Mouse (Mus musculus) brain, embryonic 18.5 days (tissue): Measurements from ENCODE around the gene Jazf1.
A peak's percentile ranks its signal among the peaks of the same experiment; 100 is the strongest.

Experiments used
- DNase-seq: peaks from one replicate; pipeline ENCODE4 v3.0.0-alpha.2; 2012; ENCODE audit warnings: low read depth, low spot score

Gene Jazf1

DNA sequence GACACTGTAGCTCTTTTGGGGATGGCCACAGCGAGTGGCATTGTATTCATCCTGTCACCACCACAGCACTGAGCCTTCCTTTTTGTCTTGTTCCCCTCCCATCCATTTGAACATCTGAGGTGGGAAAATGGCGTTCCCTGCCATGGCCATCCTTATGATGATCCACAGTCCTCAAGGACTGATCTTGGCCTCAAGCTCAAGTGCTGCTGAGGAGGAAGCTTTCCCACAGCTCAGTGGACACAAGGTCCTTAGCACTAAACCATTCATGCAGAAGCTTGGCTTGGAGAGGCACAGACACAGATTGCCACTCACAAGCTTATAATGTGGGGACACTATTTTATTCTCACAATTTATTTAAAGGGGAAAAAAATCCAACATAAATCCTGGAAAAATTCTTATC, 58.1 kb downstream of the Jazf1 start:
- DNase-seq = no peak

DNA sequence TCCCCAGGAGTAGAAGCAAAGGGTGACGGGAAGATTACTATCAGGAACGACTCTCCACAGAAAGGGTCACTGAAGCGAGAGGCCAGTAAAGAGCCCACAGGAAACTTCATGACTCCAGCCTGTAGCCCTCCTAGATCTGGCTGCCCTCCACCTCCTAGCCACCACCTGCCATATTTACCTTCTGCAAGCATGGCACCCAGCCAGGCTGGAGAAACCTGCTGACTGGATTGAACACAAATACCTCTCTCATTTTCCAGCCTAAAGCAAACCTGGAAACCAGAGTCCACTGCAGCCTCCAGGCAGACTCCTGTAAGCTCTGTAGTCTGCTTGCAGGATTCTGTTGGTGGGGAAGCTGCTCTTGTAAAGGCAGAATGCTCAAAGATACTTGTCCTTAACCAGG, 62.4 kb downstream of the Jazf1 start:
- DNase-seq = no peak

DNA sequence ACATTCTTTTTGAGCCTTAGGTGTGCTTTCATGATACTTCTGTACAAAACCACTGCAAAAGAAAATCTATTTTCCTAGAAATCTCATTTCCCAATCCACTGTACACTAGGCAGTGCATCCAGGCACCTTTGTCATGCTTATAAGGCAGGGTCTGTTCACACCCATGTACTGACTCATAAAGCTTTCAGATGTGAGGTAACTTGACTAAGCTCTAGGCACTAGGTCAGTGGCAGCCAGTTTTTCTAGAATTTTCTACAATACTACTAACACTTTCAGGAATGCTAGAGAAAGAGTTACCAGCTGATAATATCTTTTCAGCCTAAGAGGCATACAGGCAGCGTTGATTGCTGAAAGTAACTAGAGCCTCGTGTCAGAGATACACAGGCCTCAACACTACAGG, 62.9 kb downstream of the Jazf1 start:
- no peak for DNase-seq

DNA sequence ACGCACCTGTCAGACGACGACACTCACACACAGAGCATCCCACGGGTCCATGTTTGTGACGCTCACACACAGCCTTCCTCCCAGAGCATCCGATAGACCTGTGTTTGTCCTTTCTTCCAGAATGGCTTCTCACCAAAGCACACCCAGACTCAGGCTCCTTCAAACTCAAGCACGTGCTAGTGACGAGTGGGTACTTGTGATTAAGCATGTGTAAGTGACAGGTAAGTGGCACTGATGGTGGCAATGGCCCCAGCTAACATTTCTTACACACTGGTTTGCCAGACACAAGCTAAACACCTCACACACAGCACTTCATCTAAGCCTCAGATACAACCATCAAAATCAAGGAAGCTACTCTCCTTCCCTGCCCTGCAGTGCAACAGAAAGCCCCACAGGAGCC, 77.6 kb downstream of the Jazf1 start:
- DNase-seq = no peak

DNA sequence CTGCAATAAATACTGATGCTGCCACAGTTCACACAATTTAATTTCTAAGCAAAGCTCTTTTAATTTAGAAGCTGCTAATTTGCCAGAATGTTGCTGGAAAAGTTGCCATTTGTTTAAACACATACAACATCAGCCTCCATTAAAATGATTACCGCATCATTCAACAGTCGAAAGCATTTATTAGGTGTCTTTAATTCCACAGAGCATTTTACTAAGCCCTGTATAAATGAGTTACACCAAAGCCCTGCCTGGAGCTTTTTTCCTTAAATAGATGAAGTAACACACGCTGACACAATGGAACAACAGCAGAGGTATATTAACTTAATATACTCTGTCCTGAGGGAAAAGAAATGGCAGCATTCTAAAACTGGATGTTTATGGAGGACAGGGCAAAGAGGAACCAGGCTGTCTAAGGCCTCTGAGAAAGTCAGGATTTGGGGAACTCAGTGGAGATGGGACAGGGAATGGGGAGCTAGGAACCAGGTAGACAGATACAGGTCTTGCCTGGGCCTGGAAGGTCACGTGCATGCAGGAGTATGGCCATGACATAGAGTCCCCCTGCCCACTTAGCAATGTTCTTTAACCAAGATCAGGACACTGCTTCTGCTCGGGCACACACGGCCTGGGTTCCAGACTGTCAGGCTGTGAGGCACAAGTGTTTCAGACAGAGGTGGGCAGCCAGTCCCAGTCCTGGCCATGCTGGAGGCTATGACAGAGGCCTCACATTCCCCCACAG, 80.4 kb downstream of the Jazf1 start:
- DNase-seq = no peak

DNA sequence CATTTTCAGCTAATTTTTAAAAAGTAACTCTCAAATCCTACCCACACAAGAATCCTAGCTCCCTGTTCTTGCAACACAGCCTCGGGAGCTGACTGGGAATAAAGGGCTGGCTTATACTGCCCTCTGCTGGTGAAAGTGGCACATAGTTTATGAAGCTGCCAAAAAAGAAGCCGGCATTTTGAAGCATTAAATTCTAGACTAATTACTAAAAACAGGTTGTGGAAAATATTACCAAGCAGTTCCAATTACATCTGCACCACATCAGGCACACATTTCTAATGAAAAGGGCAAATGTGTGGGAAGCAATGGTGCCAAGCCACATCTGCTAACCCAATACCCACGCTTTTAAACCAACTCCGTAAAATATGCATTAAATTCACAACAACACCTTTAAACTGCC, 81.0 kb downstream of the Jazf1 start:
- DNase-seq = no peak

DNA sequence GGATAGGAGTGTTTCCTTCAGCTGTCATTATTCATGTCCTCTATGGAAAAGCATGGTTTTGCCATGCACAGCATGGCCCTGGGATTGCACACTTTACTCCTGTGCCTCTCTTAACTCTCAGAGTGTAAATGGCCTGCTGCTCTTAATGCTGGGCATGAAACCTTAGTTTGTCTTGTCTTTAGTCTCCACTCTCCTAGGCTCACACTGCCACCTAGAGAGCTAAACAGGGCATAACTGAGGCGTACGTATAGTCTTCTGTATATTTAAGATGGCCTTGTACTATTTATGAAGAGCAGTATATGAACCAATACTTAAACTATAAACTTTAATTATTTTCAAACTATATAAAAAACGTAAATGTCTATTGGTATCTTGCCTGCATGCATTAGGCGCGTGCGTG, 86.3 kb downstream of the Jazf1 start:
- no peak for DNase-seq

DNA sequence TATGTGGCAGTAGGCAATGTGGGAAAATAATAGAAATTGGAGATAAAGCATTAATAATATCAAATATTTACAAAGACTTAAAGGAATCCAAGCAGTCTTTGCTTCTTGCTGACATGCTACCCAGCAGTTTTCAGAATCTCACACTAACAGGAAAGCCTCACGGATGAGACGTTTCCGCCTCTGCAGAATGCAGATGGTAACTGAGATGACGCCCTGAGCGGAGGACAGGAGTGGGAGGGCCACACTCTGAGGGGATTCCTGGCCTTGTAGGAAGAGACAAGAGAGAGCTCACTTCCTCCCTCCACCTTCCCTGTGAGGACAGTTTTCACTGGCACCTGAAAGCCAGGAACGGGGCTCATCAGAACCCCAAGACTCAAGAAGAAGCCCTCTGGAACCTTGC, 88.9 kb downstream of the Jazf1 start:
- DNase-seq = no peak

DNA sequence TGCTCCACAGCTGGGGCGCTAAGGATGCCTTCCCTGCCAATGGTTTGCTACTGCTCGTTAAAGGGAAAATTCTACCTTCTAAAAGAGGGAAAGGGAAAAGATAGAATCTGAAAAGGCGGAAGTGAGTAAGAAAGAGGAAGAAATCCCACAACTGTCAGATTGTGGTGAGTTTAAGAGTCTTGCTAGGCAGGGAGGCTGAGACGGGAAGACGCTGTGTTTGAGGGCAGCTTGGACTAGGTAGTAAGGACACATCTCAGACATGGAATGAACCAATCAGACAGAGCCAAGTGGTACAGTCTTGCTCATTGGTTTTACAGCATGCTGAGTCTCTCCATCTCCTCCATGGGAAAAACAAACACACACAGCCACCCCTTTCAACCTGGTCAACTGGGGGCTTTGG, 95.1 kb downstream of the Jazf1 start:
- no peak for DNase-seq

DNA sequence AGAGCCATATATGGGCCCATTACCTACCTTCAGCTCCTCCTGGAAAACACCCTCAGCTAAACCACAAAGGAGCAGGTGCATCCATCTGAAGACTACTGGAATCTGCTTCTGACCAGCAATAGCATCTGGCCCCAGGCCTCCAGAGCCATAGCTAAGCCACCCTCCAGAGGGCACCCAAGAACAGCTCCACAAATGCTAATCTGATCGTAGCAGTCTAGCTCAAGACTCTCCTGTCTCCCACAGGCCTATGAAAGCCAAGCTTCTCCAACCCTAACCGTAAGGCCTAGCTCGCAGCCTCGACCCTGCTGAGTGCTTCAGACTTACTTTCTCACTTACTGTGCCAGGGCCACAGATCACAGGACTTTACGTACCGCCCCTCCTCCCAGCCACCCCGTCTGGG, 96.3 kb downstream of the Jazf1 start:
- DNase-seq = no peak

DNA sequence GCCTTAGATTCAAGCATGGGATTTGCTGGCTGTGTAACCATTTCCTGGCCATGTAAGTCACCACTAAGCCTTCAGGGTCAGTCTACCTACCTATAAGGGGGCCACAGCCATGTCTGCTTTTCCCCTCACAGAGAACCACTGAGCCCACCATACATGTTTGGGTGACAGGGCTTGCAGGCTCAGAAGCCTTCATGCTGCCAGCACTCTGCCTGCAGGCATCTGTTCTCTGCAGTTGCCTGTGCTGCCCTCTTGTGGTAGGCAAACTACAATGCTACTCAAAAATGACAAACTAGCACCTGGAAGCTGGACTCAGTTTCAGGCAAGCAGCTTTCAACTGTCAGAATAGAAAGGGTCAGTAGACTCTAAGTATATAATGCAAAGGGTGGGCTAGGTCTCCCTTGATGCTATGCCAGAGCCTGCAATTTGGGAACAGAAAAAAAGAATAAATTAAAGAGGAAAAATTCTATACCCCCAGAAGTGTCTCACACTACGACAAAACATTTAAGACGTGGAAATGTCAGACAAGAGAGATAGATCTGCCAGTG, 98.6 kb downstream of the Jazf1 start:
- DNase-seq = peak; percentile 40

DNA sequence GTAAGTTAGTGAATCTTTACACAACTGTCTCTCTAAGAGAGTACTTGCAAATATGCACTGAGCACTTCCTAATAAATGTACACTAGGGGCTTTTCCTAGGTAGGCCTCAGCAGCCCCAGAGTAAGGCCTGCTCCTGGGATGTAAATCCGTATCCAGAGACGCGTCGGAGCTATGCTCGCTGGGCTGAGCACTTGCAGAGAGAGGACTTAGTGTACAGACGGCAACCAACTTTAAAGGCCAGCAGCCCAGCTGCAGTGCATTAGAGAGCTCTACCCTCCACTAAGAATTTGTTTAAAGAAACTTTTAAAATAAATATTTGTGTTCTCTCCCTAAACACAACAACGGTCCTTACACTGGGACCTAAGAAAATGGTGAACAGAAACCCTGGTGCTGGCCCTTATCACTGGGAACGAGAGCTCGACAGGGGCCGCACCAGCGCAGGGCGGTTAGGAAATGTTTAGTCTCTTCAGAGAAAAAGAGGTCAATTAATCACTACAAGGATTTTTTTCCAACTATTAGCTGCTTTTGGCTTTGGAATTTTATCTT, 100.0 kb downstream of the Jazf1 start:
- no peak for DNase-seq

DNA sequence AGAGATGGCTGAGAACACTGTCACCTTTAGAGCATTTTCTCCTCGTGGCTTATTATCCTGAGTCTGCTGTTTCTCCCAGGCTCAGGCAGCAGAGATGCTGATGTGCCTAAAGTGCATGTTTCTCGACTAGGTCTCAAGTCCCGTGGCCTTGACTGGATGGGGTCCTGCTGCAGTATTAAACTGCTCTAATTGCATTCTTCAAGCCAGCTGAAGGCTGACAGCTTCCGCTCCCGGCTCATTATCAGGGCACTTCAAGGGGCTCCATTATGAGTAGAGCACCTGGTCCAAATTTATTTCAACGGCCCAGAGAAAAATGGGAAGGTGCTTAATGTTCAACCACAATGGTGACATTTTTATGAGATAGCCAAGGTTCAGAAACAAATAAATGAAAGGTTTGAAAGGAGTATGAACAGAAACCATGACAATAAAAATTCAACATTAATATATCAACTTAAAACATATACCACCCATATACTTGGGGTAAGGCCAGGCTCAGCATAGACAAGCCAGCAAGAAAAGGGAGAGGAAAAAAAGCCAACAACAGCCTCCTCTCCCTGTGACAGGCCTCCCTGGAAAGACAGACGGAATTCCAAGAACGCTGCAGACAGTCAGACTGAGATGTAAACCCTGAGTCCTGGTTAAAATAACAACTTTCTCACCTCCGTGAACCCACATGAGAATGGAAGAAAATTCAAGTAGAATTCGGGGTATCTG, 100.7 kb downstream of the Jazf1 start:
- no peak for DNase-seq

DNA sequence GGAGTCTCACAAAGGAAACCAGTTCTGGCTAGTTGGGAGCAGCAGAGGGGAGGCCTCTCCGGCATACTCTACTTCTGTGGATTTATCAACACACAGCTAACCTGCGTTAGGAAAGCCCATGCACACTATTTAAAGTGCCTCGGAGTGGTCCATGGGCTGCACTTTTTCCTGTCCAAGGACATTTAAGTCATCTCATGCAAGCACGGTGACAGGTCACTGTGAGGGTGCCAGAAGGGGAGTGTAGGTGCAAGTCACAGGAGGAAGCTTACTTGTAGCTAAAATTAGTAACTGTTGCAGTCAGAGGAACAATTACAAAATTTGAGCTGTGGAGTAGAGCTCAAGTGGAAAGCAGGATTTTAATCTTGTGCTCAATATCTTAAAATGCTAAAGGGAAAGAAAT, 102.4 kb downstream of the Jazf1 start:
- no peak for DNase-seq

DNA sequence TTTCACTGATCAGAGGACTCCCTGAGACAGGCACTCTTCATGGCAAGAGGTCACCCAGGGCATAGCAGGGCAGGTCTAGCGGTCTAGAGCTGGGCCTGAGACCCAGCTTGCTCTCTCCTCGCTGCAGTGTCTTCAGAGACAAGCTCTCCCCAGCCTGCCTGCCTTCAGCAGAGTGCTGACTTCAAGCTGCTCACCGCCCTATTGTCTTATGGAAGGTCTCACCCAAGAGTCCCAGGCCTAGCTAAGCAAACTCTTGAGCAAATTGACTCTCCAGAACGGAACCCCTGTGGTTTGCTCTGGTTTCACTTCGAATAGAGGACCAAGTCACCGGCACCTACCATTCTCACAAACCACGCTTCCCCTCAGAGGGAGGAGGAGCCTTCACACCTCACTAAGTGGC, 103.1 kb downstream of the Jazf1 start:
- DNase-seq = no peak

DNA sequence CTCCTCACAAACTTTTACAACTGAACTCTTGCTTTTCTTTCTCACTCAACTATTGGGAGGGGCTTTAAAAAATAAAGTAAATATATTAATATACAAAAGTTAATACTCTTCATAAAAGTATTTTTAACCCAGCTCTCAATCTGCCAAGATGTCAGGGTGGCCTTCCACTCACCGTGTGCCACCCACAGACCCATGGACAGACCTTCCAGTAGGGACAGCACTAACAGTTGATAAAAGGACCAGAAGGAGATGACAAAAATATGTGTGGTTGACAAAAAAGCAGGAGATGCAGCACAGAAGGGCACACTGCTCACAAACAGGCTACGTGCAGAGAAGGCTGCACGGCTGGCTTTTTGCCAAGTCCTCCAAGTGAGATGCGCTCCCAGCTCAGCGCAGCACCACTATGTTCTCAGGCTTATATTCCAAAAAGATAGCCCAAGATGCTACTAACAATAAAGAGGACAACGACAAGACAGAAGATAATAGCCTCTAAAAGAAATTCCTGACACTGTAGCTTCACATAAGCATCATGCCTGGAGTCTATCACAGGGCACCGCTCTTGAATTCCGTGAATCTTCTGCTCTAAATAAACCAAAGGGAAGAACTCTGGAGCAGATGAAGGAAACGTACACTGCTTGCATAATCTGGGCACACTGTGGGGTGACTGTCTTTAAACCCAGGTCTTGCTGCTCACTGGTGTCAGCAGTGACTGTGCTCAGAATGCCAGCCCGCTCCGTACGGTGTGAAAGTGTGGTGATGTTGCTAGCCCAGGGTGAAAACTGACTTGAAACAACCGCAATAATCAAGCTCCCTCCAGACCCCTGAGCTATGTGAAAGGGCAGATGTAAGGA, 104.4 kb downstream of the Jazf1 start:
- DNase-seq = no peak

DNA sequence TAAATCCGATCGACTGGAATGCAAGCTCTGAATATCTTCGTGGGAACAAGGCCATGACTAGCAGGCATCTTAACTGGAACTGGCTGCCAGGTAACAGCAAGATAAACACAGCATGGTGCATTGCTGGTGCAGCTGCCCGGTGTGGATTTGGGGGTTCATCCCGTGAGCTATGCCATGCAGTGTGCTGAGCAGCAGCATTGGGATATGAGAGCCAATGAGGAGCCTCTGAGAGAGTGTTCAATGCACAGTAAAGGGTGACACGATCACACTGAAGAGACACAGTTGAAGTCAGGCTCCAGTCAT, 105.0 kb downstream of the Jazf1 start:
- DNase-seq = no peak

DNA sequence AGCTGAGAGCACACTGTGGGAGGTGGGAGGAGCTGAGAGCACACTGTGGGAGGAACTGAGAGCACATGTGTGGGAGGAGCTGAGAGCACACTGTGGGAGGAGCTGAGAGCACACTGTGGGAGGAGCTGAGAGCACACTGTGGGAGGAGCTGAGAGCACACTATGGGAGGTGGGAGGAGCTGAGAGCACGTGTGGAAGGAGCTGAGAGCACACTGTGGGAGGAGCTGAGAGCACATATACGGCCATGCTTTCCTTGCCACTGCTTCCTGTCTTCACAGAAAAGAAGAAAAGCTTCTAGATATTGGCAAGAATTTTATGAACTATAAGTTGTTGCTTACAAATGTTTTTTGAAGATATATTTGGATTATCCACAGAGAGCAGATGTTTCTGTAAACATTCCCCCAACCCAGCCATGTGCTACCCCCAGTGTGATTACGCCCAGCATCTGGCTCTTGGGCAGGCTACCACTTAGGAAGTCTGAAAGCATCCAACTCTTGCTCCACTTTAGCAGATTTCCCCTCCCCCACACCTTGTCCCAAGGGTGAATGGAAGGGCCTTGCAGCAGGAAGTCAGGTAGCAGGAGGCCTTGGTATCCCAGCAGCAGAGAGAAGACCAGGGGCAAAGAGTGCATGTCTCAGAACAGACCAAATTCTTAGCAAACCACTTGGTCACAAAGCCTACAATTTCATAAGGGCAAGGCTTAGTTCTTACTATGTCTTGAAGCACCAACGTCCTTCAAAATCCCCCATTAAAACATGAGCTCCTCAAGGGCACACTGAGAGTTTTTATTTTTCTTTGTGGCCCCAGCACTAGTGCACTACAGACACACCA, 105.6 kb downstream of the Jazf1 start:
- DNase-seq = no peak

DNA sequence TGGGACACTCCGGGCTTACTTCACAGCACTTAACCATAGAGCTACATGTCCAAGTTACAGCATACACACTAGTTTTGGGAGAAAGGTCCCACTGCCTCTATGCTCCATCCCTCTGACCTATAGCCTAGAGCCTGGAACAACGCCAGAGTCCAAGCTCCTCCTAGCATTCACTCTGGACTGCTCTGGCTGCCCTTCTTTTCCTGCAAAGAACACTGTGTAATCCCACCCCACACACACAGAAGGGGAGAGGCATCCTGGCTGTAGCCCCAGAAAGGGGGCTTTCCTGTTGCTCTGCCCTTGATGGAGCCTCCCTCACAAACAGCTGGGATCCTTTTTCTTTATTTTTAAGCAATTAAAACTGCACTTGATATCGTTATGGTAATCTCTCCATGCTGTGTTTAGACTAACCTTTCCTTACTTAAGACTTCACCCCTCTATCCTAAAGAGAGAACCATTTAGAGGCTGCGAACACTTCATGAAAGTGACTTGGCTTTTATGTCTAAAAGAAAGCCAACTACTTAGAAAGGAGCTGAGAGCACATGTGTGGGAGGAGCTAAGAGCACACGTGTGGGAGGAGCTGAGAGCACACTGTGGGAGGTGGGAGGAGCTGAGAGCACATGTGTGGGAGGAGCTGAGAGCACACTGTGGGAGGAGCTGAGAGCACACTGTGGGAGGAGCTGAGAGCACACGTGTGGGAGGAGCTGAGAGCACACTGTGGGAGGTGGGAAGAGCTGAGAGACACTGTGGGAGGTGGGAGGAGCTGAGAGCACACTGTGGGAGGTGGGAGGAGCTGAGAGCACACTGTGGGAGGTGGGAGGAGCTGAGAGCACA, 106.6 kb downstream of the Jazf1 start:
- no peak for DNase-seq

DNA sequence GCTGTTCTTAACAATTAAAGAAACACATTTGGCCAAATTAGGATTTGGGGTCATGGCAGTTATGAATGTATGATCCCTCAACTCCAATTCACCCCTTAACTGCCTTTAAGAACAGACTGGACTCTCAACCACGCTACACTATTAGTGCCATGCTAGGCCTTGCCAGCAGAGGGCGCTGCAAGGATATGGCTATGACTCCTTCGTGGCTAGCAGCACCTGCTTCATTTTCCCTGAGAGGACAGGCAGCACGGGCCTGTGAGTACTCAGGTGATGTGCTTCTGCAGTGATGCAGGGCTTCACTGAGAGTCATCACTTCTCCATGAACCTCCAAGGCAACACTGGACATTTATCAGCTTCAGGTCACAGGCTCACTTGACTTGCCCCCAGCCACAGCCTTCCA, 110.7 kb downstream of the Jazf1 start:
- no peak for DNase-seq
